Mouse (Mus musculus) CD4-positive, CD25-positive, alpha-beta regulatory T cell, adult 4 months (primary cell): Measurements from ENCODE around the gene Rhox4g. TPM values are rescaled to one million over a fixed set of nuclear protein-coding genes. Genes with fewer than 3 reads are reported as not detected.
"Not testable (repeated sequence)": the region's sequence is repeated elsewhere in the genome, so short reads cannot be mapped to it uniquely, and the experiment has no call there.

Experiments used
- ATAC-seq: one replicate; pipeline ENCODE4 v1.8.0; 2017
- polyA plus RNA-seq, 2 experiments: library from polyadenylated mRNA; unstranded; fragments of 100-300 nt; shearing (Covaris generic); gene quantifications; one replicate each; pipeline ENCODE4 v1.2.1; 2017

The Rhox4g gene
- polyA plus RNA-seq = not detected

GRCm38 (mm10) chrX:37651227-37651626, at the start of gene Rhox4g:
Rhox4g (minus strand) TSS chrX:37651327.
- ATAC-seq = not testable (repeated sequence)

- ATAC-seq = no peak
Measured at GRCm38 (mm10) chrX:37692261-37692660, 41.1 kb upstream of the Rhox4g start.

- no peak for ATAC-seq
Measured at GRCm38 (mm10) chrX:37683031-37683715, 32.0 kb upstream of the Rhox4g start.

GRCm38 (mm10) chrX:37673177-37673576, 22.1 kb upstream of the Rhox4g start, which contains the start of gene Rhox2h:
Rhox2h (minus strand) TSS chrX:37673277.
- ATAC-seq = not testable (repeated sequence)

GRCm38 (mm10) chrX:37668664-37669063, 17.5 kb upstream of the Rhox4g start, which contains the start of gene Rhox3h:
Rhox3h (minus strand) TSS chrX:37668764.
- ATAC-seq = not testable (repeated sequence)

GRCm38 (mm10) chrX:37643370-37643769, 7.8 kb downstream of the Rhox4g start, which contains the start of gene Rhox2g:
Rhox2g (minus strand) TSS chrX:37643470.
- not testable (repeated sequence) for ATAC-seq

- ATAC-seq = not testable (repeated sequence)
Measured at GRCm38 (mm10) chrX:37628512-37628911, 22.6 kb downstream of the Rhox4g start, which contains the start of gene Rhox3g. Rhox3g (minus strand) TSS chrX:37628612.

GRCm38 (mm10) chrX:37607604-37608003, 43.5 kb downstream of the Rhox4g start, which contains the start of gene Rhox4f:
Rhox4f (minus strand) TSS chrX:37607704.
- not testable (repeated sequence) for ATAC-seq

Other genes starting within 250 kb of the Rhox4g start
- not detected for gene Rhox2b, start 239.3 kb downstream of the Rhox4g start, polyA plus RNA-seq
- not detected for gene Rhox4b, start 218.8 kb downstream of the Rhox4g start, polyA plus RNA-seq
- not detected for gene Rhox2c, start 197.6 kb downstream of the Rhox4g start, polyA plus RNA-seq
- gene Rhox3c, start 192.7 kb downstream of the Rhox4g start, polyA plus RNA-seq = not detected
- gene Rhox4c, start 171.0 kb downstream of the Rhox4g start, polyA plus RNA-seq = not detected
- not detected for gene Rhox2d, start 157.9 kb downstream of the Rhox4g start, polyA plus RNA-seq
- gene Rhox4d, start 137.0 kb downstream of the Rhox4g start, polyA plus RNA-seq = under 1 TPM in 1 of 2 experiments, not detected in 1; 0.46 TPM
- gene Rhox2e, start 120.9 kb downstream of the Rhox4g start, polyA plus RNA-seq = not detected
- not detected for gene Rhox3e, start 109.3 kb downstream of the Rhox4g start, polyA plus RNA-seq
- gene Rhox4e, start 93.9 kb downstream of the Rhox4g start, polyA plus RNA-seq = not detected
- gene Rhox2f, start 79.9 kb downstream of the Rhox4g start, polyA plus RNA-seq = not detected
- gene Rhox3f, start 70.3 kb downstream of the Rhox4g start, polyA plus RNA-seq = not detected
- not detected for gene Rhox4f, start 43.6 kb downstream of the Rhox4g start, polyA plus RNA-seq
- gene Rhox3g, start 22.7 kb downstream of the Rhox4g start, polyA plus RNA-seq = not detected
- not detected for gene Rhox2g, start 7.9 kb downstream of the Rhox4g start, polyA plus RNA-seq
- gene Rhox3h, start 17.4 kb upstream of the Rhox4g start, polyA plus RNA-seq = not detected
- not detected for gene Rhox2h, start 21.9 kb upstream of the Rhox4g start, polyA plus RNA-seq
- not detected for gene Rhox5, start 153.5 kb upstream of the Rhox4g start, polyA plus RNA-seq
- not detected for gene Rhox6, start 175.6 kb upstream of the Rhox4g start, polyA plus RNA-seq
- not detected for gene Rhox7a, start 180.4 kb upstream of the Rhox4g start, polyA plus RNA-seq
- gene Rhox8, start 227.6 kb upstream of the Rhox4g start, polyA plus RNA-seq = under 1 TPM in 1 of 2 experiments, not detected in 1; 0.36 TPM
- not detected for gene Rhox7b, start 245.9 kb upstream of the Rhox4g start, polyA plus RNA-seq